Mouse (Mus musculus) cerebellum, adult 2 months (tissue): ENCODE measurements around the gene Hsd3b5. TPM values are rescaled to one million over a fixed set of nuclear protein-coding genes. Genes with fewer than 3 reads are reported as not detected.
"Not testable (repeated sequence)": the region's sequence is repeated elsewhere in the genome, so short reads cannot be mapped to it uniquely, and the experiment has no call there.

Source experiments
- DNase-seq, 2 experiments: peaks; one replicate each; pipeline ENCODE4 v3.0.0; 2021
- H3K27ac ChIP-seq: fragments of 200-500 bp; 2 replicates; pipeline ENCODE4 v1.5.1; 2012; ENCODE audit warnings: low read length, control low read depth, inconsistent platforms; ENCODE audit not compliant: insufficient read depth
- H3K27me3 ChIP-seq: fragments of 200-500 bp; 2 replicates; pipeline ENCODE4 v1.6.1; 2012; ENCODE audit warnings: inconsistent platforms, mild to moderate bottlenecking, low read length, moderate library complexity; ENCODE audit not compliant: control insufficient read depth, insufficient read depth
- H3K4me1 ChIP-seq: fragments of 200-500 bp; 2 replicates; pipeline ENCODE4 v1.6.1; 2011; ENCODE audit warnings: low read length; ENCODE audit not compliant: control insufficient read depth, insufficient read depth
- H3K4me3 ChIP-seq: fragments of 200-500 bp; replicated peaks from 2 replicates; pipeline ENCODE3; 2011; ENCODE audit warnings: mild to moderate bottlenecking, low read depth, low read length, control low read depth; ENCODE audit not compliant: insufficient read depth
- CTCF ChIP-seq: fragments of 200-500 bp; IDR thresholded peaks from 2 replicates; pipeline ENCODE4 v1.5.1; 2011; ENCODE audit warnings: low read depth, mild to moderate bottlenecking, control low read depth, low read length, moderate library complexity, borderline replicate concordance; ENCODE audit not compliant: insufficient read depth
- POLR2A ChIP-seq: fragments of 200-500 bp; IDR thresholded peaks from 2 replicates; pipeline ENCODE4 v1.6.1; 2011; ENCODE audit warnings: low read length, control low read depth, borderline replicate concordance; ENCODE audit not compliant: insufficient read depth
- WGBS: fragments of 180-500 bp; shearing (Covaris S2); methylation state at CpG from one replicate; pipeline ENCODE4 v1.1.7; 2018; 5-methylcytosine and 5-hydroxymethylcytosine counted together
- polyA plus RNA-seq: library from polyadenylated mRNA; depleted of rRNA; stranded (reverse); fragments of >200 nt; gene quantifications from 2 replicates; pipeline ENCODE4 v1.2.3, GENCODE M21; 2012; rRNA removed

The Hsd3b5 gene
- not detected in 2 replicates for polyA plus RNA-seq

DNA sequence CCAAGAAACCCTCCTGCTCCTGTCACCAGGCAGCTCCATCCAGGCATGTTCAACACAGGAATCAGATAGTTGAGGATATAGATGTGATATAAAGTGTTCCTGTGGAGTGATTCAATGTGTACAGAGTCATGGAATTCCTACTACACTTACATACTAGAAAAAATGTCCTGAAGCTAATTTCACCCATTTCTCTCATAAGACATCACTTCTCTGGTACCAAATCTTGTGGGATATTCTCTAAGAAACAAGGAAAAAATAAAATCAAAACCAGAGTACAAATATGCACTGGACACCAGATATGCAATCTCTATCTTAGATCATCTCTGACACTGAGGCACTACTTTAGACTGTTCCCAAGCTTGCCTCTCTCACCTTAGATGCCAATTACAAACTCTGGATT, at the start of gene Hsd3b5:
Hsd3b5 (minus strand) TSS at position 101 of the 400 bp plus-strand sequence.
- no peaks in the 10 kb centered on the region for H3K27me3 ChIP-seq
- H3K27ac ChIP-seq, result no peak within 1 kb of the TSS
- no peak for TF ChIP-seq CTCF
- no peak within 1 kb of the TSS for H3K4me3 ChIP-seq
- H3K4me1 ChIP-seq, result no peaks in the 10 kb centered on the region
- no peak for DNase-seq

DNA sequence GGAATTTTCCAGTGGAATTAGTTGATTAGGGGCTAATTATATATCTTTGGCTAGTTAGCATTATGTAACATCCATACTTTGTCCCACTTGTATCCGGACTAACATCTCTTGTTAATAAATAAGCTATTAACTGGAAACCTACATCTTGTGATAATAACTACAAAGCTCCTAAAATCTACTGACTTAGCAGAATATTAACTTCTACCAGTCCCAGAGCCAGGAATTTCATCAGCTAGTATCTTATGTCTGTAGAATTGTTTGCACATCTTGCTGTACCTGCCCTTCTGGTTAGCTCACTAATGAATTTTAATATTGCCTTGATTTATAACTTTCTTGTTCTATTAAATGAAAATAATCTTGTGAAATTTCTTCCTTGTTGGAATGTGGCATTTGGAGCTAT, 5.1 kb upstream of the Hsd3b5 start:
- no peak for DNase-seq
- Histone ChIP-seq H3K4me3 (no peak overlapping the region), H3K4me1 (no peaks in the 10 kb centered on the region), H3K27me3 (no peaks in the 10 kb centered on the region), H3K27ac (no peak overlapping the region)
- 96% methylated on average over 1 of the region's 1 CpGs for WGBS
- TF ChIP-seq CTCF, result no peak
- TF ChIP-seq POLR2A, result no peak

GRCm38 (mm10) chr3:98629633-98630032, 419 bp downstream of the Hsd3b5 start:
- Histone ChIP-seq H3K4me1 (no peaks in the 10 kb centered on the region), H3K4me3 (no peak overlapping the region), H3K27ac (no peak overlapping the region), H3K27me3 (no peaks in the 10 kb centered on the region)
- TF ChIP-seq POLR2A (no peak), CTCF (no peak)
- WGBS, result 87% methylated on average over 3 of the region's 3 CpGs
- no peak for DNase-seq

GRCm38 (mm10) chr3:98616786-98617185, 13.3 kb downstream of the Hsd3b5 start:
- DNase-seq, H3K27ac ChIP-seq, H3K27me3 ChIP-seq, H3K4me1 ChIP-seq, H3K4me3 ChIP-seq: not testable (repeated sequence)
- 41% methylated on average over 1 of the region's 1 CpGs for WGBS

DNA sequence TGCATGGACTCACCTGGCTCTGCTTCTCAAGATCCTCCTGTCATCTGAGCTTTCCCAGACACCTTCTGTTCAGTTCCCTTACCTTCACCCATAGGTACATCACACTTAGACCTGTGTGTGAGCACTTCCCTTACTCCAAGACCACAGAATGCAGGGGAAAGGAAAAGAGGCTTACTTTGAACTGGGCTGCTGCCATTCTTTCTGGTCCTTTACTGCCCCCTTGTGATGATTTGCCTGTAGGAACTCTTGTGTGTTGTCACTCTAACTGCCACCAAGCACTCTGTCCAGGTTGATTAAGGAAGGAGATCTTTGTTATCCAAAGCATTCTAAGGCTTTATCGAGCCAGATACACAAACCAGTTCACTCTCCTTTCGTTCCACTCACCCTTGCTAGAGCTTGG, 13.8 kb downstream of the Hsd3b5 start:
- DNase-seq, H3K27ac ChIP-seq, H3K4me1 ChIP-seq, H3K27me3 ChIP-seq, H3K4me3 ChIP-seq: not testable (repeated sequence)
- 25% methylated on average over 2 of the region's 2 CpGs for WGBS

DNA sequence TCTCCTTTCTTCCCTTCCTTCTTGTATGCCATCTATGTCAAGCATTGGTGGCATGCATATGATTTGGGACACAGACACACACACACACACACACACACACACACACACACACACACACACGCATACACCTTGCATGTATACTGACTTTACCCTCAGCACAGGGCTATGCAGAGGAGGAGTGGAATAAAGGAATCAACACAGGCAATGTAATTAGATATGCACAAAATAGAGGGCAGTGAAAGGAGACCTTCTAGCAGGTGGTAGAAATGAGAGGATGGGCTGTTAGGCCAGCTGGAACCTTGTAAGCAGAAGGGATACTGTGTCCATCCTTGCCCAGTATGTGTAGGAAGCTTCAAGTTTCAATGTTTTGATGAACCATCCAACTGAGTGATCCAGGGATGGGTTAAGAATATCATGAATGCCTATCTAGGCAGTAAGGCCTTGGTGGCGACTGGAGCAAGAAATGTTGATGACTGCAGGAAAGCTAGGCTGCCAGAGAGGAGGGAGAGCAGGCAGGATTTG, 15.6 kb downstream of the Hsd3b5 start:
- DNase-seq, H3K27ac ChIP-seq, H3K27me3 ChIP-seq, H3K4me3 ChIP-seq, H3K4me1 ChIP-seq: not testable (repeated sequence)
- 63% methylated on average over 2 of the region's 2 CpGs for WGBS

DNA sequence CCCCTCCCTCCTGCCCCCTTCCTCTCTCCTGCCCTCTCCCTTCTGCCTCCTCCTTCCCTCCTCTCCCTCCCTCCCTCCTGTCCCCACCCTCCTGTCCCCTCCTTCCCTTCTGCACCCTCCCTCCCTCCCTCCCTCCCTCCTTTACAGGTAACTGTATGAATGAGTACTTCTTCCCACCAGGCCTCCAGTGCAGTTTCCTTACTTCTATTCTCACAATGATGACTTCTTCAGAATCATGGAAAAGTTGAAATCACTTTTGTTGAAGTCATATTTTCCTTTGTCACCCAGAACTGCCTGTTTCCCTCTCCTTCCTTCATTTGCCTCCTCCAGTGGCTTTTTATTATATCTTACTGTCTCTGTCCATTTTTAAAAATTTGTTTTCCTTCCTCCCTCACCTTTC, 16.1 kb downstream of the Hsd3b5 start:
- no peak overlapping the region for H3K4me3 ChIP-seq
- no peaks in the 10 kb centered on the region for H3K4me1 ChIP-seq
- H3K27me3 ChIP-seq, result no peaks in the 10 kb centered on the region
- no peak overlapping the region for H3K27ac ChIP-seq
- no peak for DNase-seq
- TF ChIP-seq POLR2A, result no peak
- no peak for TF ChIP-seq CTCF

DNA sequence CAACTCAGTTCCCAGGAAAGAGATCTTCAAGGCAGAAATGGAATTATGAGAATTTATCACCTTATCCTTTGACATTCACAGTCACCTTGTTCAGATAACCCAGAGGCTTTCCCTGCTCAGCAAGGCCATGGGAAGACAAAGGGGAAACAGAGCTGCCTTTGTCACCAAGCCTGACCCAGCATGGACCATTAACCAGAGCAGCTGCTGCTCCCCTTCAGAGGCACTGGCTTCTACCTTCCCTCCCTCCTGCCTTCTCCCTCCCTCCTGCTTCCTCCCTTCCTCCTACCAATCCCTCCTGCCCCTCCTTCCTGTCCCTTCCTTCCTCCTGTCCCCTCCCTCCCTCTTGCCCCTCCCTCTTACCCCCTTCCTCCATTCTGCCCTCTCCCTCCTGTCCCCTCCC, 16.5 kb downstream of the Hsd3b5 start:
- DNase-seq, H3K27me3 ChIP-seq, H3K4me3 ChIP-seq, H3K27ac ChIP-seq, H3K4me1 ChIP-seq: not testable (repeated sequence)

GRCm38 (mm10) chr3:98588707-98589106, 41.3 kb downstream of the Hsd3b5 start, which contains the start of gene Gm10681:
Gene Gm10681 (minus strand): TSS chr3:98588807.
- no peaks in the 10 kb centered on the region for H3K4me1 ChIP-seq
- no peak within 1 kb of the TSS for H3K4me3 ChIP-seq
- no peak for TF ChIP-seq POLR2A
- TF ChIP-seq CTCF, result no peak
- no peaks in the 10 kb centered on the region for H3K27me3 ChIP-seq
- no peak within 1 kb of the TSS for H3K27ac ChIP-seq
- DNase-seq, result no peak
